Mouse (Mus musculus) bone marrow macrophage, adult 2 months (primary cell): ENCODE data around the gene Arl4c.

Source experiments
- CTCF ChIP-seq: IDR thresholded peaks from 2 replicates; pipeline ENCODE4 v1.5.1; 2012; ENCODE audit warnings: low read depth, mild to moderate bottlenecking, low read length, moderate library complexity
- POLR2A ChIP-seq: IDR thresholded peaks from 2 replicates; pipeline ENCODE4 v1.6.1; 2012; ENCODE audit warnings: mild to moderate bottlenecking, low read depth, low read length, borderline replicate concordance

- no peak for TF ChIP-seq CTCF
- no peak for TF ChIP-seq POLR2A
Observed at GRCm38 (mm10) chr1:88641194-88641593, 60.8 kb downstream of the Arl4c start.
